Mouse (Mus musculus) urinary bladder, postnatal 25 days (tissue): ENCODE data around the gene Treml2.
"Not testable (repeated sequence)": the region's sequence is repeated elsewhere in the genome, so short reads cannot be mapped to it uniquely, and the experiment has no call there.

Experiments
- DNase-seq: peaks from one replicate; pipeline ENCODE4 v3.0.0; 2022; ENCODE audit warnings: low spot score

Gene Treml2

GRCm38 (mm10) chr17:48347287-48347686 is 48.0 kb downstream of the Treml2 start:
- no peak for DNase-seq

GRCm38 (mm10) chr17:48350681-48351193 is 51.4 kb downstream of the Treml2 start:
- DNase-seq = no peak

DNA sequence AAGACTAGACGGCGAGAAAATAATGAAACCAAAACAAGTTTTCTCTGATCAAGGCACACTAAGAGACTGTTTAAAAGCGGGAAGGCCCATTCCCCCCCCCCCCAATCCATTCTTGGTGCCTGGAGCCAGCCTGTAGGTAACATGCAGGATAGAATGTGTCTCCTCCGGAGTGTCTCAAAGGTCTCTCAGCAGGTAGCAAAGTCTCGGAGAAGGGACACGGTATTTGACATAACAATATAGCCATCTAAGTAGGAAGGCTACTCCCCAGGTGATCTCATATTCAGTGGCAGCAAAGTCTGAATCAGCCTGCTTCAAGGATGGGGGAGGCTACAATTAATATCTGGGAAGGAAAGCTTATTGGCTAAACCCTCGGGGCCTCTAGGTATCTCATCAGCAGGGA is 53.7 kb downstream of the Treml2 start:
- DNase-seq = not testable (repeated sequence)

DNA sequence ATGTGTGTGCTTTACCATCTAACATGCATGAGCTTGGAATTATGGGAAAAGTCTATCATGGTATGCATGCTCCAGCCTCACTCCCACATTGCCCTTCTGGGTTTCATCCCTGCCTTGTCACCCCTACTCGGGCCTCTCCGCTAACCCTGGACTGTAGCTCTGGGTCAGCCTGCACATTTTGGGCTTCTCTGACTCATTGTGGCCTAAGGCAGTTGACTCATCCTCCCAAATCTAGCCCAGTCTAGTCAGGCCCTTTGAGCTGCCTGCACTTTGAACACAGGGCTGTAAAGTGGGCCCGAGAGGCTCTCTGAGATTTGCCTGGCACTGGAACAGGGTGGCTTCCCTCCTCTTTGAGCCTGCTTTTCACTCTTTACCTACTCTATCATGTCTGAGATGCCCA is 56.5 kb downstream of the Treml2 start:
- DNase-seq = no peak

DNA sequence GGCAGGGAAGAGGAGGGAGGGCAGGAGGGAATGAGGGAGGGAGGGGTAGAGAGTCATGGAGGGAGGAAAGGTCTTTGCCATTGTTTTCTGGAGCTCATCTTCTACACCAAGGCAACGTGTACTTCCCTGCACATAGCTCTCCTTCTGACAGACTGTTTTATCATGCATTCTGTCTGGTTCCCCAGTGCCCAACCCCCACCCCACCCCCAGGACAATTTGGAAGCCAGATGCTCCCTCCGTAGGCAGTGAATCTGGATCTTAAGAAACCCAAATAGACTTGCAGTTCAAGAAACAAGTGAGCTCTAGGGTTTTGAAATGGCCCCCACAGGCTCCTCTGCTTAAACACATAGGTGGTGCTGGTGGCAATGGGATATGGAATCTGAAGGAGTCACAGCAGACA is 58.6 kb downstream of the Treml2 start:
- no peak for DNase-seq

- no peak for DNase-seq
Observed at GRCm38 (mm10) chr17:48359616-48360015, 60.3 kb downstream of the Treml2 start, which contains the start of gene Treml1. Gene Treml1, plus strand, starts transcription at chr17:48359916.

GRCm38 (mm10) chr17:48360462-48360861 is 61.2 kb downstream of the Treml2 start:
- no peak for DNase-seq
